Mouse (Mus musculus): Measurements from ENCODE around the gene Arhgap9. TPM values are rescaled to one million over a fixed set of nuclear protein-coding genes. Genes with fewer than 3 reads are reported as not detected.

Arhgap9 gene
- polyA plus RNA-seq (2014; fragmentation: Illumina TruSeq; extraction: RNeasy Lipid Tissue Mini Kit (QIAGEN cat#74804)): 0.20 TPM

GRCm38 (mm10) chr10:127321621-127322020 is at the start of gene Arhgap9:
Arhgap9 (plus strand) TSS chr10:127321964.

GRCm38 (mm10) chr10:127288800-127289572 is 32.8 kb upstream of the Arhgap9 start, which contains the start of gene Mbd6:
Mbd6 (minus strand) TSS chr10:127289018.

GRCm38 (mm10) chr10:127311476-127312355 is 10.0 kb upstream of the Arhgap9 start, which contains the start of gene Mars:
Mars (minus strand) TSS chr10:127311786.

GRCm38 (mm10) chr10:127341891-127342639 is 20.3 kb downstream of the Arhgap9 start, which contains the start of gene Gli1:
Gli1 (minus strand) TSS chr10:127341974.

GRCm38 (mm10) chr10:127353909-127354895 is 32.4 kb downstream of the Arhgap9 start, which contains the start of gene Inhbe:
Inhbe (minus strand) TSS chr10:127354411.

GRCm38 (mm10) chr10:127369834-127370820 is 48.4 kb downstream of the Arhgap9 start, which contains the start of gene Inhbc:
Inhbc (minus strand) TSS chr10:127370431.

Other genes with a start within 250 kb of the Arhgap9 start
- 0.23 TPM for gene Agap2, start 246.7 kb upstream of the Arhgap9 start, polyA plus RNA-seq (2014; fragmentation: Illumina TruSeq; extraction: RNeasy Lipid Tissue Mini Kit (QIAGEN cat#74804))
- 8.6 TPM for gene Os9, start 200.8 kb upstream of the Arhgap9 start, polyA plus RNA-seq (2014; fragmentation: Illumina TruSeq; extraction: RNeasy Lipid Tissue Mini Kit (QIAGEN cat#74804))
- 0.31 TPM for gene B4galnt1, start 156.7 kb upstream of the Arhgap9 start, polyA plus RNA-seq (2014; fragmentation: Illumina TruSeq; extraction: RNeasy Lipid Tissue Mini Kit (QIAGEN cat#74804))
- not detected for gene Slc26a10, start 141.3 kb upstream of the Arhgap9 start, polyA plus RNA-seq (2014; fragmentation: Illumina TruSeq; extraction: RNeasy Lipid Tissue Mini Kit (QIAGEN cat#74804))
- 18.3 TPM for gene Arhgef25, start 131.9 kb upstream of the Arhgap9 start, polyA plus RNA-seq (2014; fragmentation: Illumina TruSeq; extraction: RNeasy Lipid Tissue Mini Kit (QIAGEN cat#74804))
- gene Dtx3, start 126.2 kb upstream of the Arhgap9 start, polyA plus RNA-seq (2014; fragmentation: Illumina TruSeq; extraction: RNeasy Lipid Tissue Mini Kit (QIAGEN cat#74804)): 2.9 TPM
- gene Pip4k2c, start 110.4 kb upstream of the Arhgap9 start, polyA plus RNA-seq (2014; fragmentation: Illumina TruSeq; extraction: RNeasy Lipid Tissue Mini Kit (QIAGEN cat#74804)): 11.7 TPM
- 0.26 TPM for gene Kif5a, start 58.6 kb upstream of the Arhgap9 start, polyA plus RNA-seq (2014; fragmentation: Illumina TruSeq; extraction: RNeasy Lipid Tissue Mini Kit (QIAGEN cat#74804))
- gene Dctn2, start 55.6 kb upstream of the Arhgap9 start, polyA plus RNA-seq (2014; fragmentation: Illumina TruSeq; extraction: RNeasy Lipid Tissue Mini Kit (QIAGEN cat#74804)): 16.8 TPM
- gene Mbd6, start 32.9 kb upstream of the Arhgap9 start, polyA plus RNA-seq (2014; fragmentation: Illumina TruSeq; extraction: RNeasy Lipid Tissue Mini Kit (QIAGEN cat#74804)): 3.0 TPM
- 11.4 TPM for gene Mars, start 10.2 kb upstream of the Arhgap9 start, polyA plus RNA-seq (2014; fragmentation: Illumina TruSeq; extraction: RNeasy Lipid Tissue Mini Kit (QIAGEN cat#74804))
- 0.48 TPM for gene Gli1, start 20.0 kb downstream of the Arhgap9 start, polyA plus RNA-seq (2014; fragmentation: Illumina TruSeq; extraction: RNeasy Lipid Tissue Mini Kit (QIAGEN cat#74804))
- gene Inhbe, start 32.4 kb downstream of the Arhgap9 start, polyA plus RNA-seq (2014; fragmentation: Illumina TruSeq; extraction: RNeasy Lipid Tissue Mini Kit (QIAGEN cat#74804)): not detected
- gene Inhbc, start 48.5 kb downstream of the Arhgap9 start, polyA plus RNA-seq (2014; fragmentation: Illumina TruSeq; extraction: RNeasy Lipid Tissue Mini Kit (QIAGEN cat#74804)): not detected
- gene R3hdm2, start 58.4 kb downstream of the Arhgap9 start, polyA plus RNA-seq (2014; fragmentation: Illumina TruSeq; extraction: RNeasy Lipid Tissue Mini Kit (QIAGEN cat#74804)): 379 TPM
- gene Stac3, start 179.7 kb downstream of the Arhgap9 start, polyA plus RNA-seq (2014; fragmentation: Illumina TruSeq; extraction: RNeasy Lipid Tissue Mini Kit (QIAGEN cat#74804)): not detected
- gene Ndufa4l2, start 193.0 kb downstream of the Arhgap9 start, polyA plus RNA-seq (2014; fragmentation: Illumina TruSeq; extraction: RNeasy Lipid Tissue Mini Kit (QIAGEN cat#74804)): not detected
- 2.8 TPM for gene Shmt2, start 200.5 kb downstream of the Arhgap9 start, polyA plus RNA-seq (2014; fragmentation: Illumina TruSeq; extraction: RNeasy Lipid Tissue Mini Kit (QIAGEN cat#74804))
- gene Nxph4, start 212.6 kb downstream of the Arhgap9 start, polyA plus RNA-seq (2014; fragmentation: Illumina TruSeq; extraction: RNeasy Lipid Tissue Mini Kit (QIAGEN cat#74804)): not detected